Mouse (Mus musculus) left cerebral cortex, postnatal 10 days (tissue): ENCODE results near the gene Fggy. TPM values are rescaled to one million over a fixed set of nuclear protein-coding genes. Genes with fewer than 3 reads are reported as not detected.

Experiments used
- DNase-seq, 2 experiments: peaks; one replicate each; pipeline ENCODE4 v3.0.0; 2021 to 2022; ENCODE audit warnings: low spot score in 2 of 2, mixed read lengths in 1 of 2; ENCODE audit errors: extremely low spot score in 1 of 2
- intact Hi-C: fragments of 180-260 bp; cut with DNase I; formaldehyde crosslinking; loops from one replicate; pipeline ENCODE4 v1.15.1; 2025
- total RNA-seq, 2 experiments: library from RNA; stranded (reverse); gene quantifications; 2 replicates each; pipeline ENCODE4 v1.2.3; 2021

Gene Fggy
- total RNA-seq, 2 experiments from 2014 or later, result 11.1 to 20.4 TPM

- intact Hi-C loops, result no loop called here
- DNase-seq, result no peak
These were observed 29.1 kb downstream of the Fggy start for GRCm38 (mm10) chr4:95586274-95587001.

GRCm38 (mm10) chr4:95588722-95589283 is 31.5 kb downstream of the Fggy start:
- DNase-seq, result no peak

GRCm38 (mm10) chr4:95590878-95591277 is 33.6 kb downstream of the Fggy start:
- intact Hi-C loops, result no loop called here
- no peak for DNase-seq

More at GRCm38 (mm10) chr4:95588722-95589283, 31.5 kb downstream of the Fggy start:
- intact Hi-C loops, result no loop called here

- no peak for DNase-seq
These were observed 39.9 kb downstream of the Fggy start for GRCm38 (mm10) chr4:95597208-95597607.

GRCm38 (mm10) chr4:95601776-95602175 is 44.5 kb downstream of the Fggy start:
- intact Hi-C loops, result no loop called here
- no peak for DNase-seq

More at GRCm38 (mm10) chr4:95597208-95597607, 39.9 kb downstream of the Fggy start:
- intact Hi-C loops, result no loop called here

- intact Hi-C loops, result no loop called here
- no peak for DNase-seq
These were observed 45.9 kb downstream of the Fggy start for GRCm38 (mm10) chr4:95603254-95603653.

- no peak for DNase-seq
- intact Hi-C loops, result no loop called here
These were observed 53.4 kb downstream of the Fggy start for GRCm38 (mm10) chr4:95610663-95611062.

GRCm38 (mm10) chr4:95611390-95611789 is 54.1 kb downstream of the Fggy start:
- DNase-seq, result no peak
- intact Hi-C loops, result no loop called here

GRCm38 (mm10) chr4:95621046-95621445 is 63.7 kb downstream of the Fggy start:
- intact Hi-C loops, result no loop called here
- no peak for DNase-seq

- no peak for DNase-seq
- intact Hi-C loops, result no loop called here
These were observed 67.4 kb downstream of the Fggy start for GRCm38 (mm10) chr4:95624696-95625095.

- no peak for DNase-seq
- intact Hi-C loops, result no loop called here
These were observed 68.3 kb downstream of the Fggy start for GRCm38 (mm10) chr4:95625651-95626050.

GRCm38 (mm10) chr4:95626186-95626585 is 68.9 kb downstream of the Fggy start:
- DNase-seq, result no peak
- intact Hi-C loops, result no loop called here

GRCm38 (mm10) chr4:95634903-95635302 is 77.6 kb downstream of the Fggy start:
- DNase-seq, result no peak
- intact Hi-C loops, result loop anchor here (10.0 kb wide), 1 partner anchor 470 kb away; no protein-coding TSS in a partner anchor

- intact Hi-C loops, result loop anchor here (10.0 kb wide), 1 partner anchor 472 kb away; no protein-coding TSS in a partner anchor
- DNase-seq, result peak; percentile 59 to 65
These were observed 79.8 kb downstream of the Fggy start for GRCm38 (mm10) chr4:95636937-95637749.

GRCm38 (mm10) chr4:95638063-95638462 is 80.8 kb downstream of the Fggy start:
- intact Hi-C loops, result loop anchor here (10.0 kb wide), 1 partner anchor 473 kb away; no protein-coding TSS in a partner anchor

GRCm38 (mm10) chr4:95640831-95641230 is 83.5 kb downstream of the Fggy start:
- no peak for DNase-seq
- intact Hi-C loops, result no loop called here

More at GRCm38 (mm10) chr4:95638063-95638462, 80.8 kb downstream of the Fggy start:
- DNase-seq, result no peak

GRCm38 (mm10) chr4:95644048-95644447 is 86.7 kb downstream of the Fggy start:
- intact Hi-C loops, result no loop called here
- no peak for DNase-seq

- DNase-seq, result no peak
- intact Hi-C loops, result no loop called here
These were observed 91.7 kb downstream of the Fggy start for GRCm38 (mm10) chr4:95648801-95649551.

GRCm38 (mm10) chr4:95649552-95649905 is 92.2 kb downstream of the Fggy start:
- no peak for DNase-seq
- intact Hi-C loops, result no loop called here
